Mouse (Mus musculus) CH12F3 (cell line): ENCODE results near the gene Mroh2b.

Experiments used
- in situ Hi-C: fragments of 300-500 bp; cut with MboI; formaldehyde crosslinking; loops from 2 replicates; pipeline ENCODE4 v1.14.3; 2020; ENCODE audit warnings: low sequenced_read_pairs

Gene Mroh2b

GRCm38 (mm10) chr15:4898437-4898836 is at the start of gene Mroh2b:
Gene Mroh2b (plus strand): TSS chr15:4898737.
- in situ Hi-C loops: no loop called here

GRCm38 (mm10) chr15:4850015-4850414 is 48.5 kb upstream of the Mroh2b start:
- in situ Hi-C loops: no loop called here

- in situ Hi-C loops: no loop called here
Observed at GRCm38 (mm10) chr15:4894962-4895361, 3.6 kb upstream of the Mroh2b start.

- in situ Hi-C loops: no loop called here
Observed at GRCm38 (mm10) chr15:4934731-4935130, 36.2 kb downstream of the Mroh2b start.

- in situ Hi-C loops: no loop called here
Observed at GRCm38 (mm10) chr15:4973355-4973754, 74.8 kb downstream of the Mroh2b start.

GRCm38 (mm10) chr15:5002903-5003302 is 104.4 kb downstream of the Mroh2b start:
- in situ Hi-C loops: no loop called here

GRCm38 (mm10) chr15:5003503-5004196 is 105.1 kb downstream of the Mroh2b start:
- in situ Hi-C loops: no loop called here

GRCm38 (mm10) chr15:5009644-5010107 is 111.1 kb downstream of the Mroh2b start:
- in situ Hi-C loops: no loop called here
